Mouse (Mus musculus) embryonic fibroblast, embryonic 13.5 days (primary cell): ENCODE measurements around the gene Olfr1447. TPM values are rescaled to one million over a fixed set of nuclear protein-coding genes. Genes with fewer than 3 reads are reported as not detected.

Experiments
- H3K27ac ChIP-seq: 2 replicates; pipeline ENCODE4 v1.5.1; 2012; ENCODE audit warnings: low read length, control low read depth, inconsistent platforms; ENCODE audit not compliant: insufficient read depth
- H3K4me1 ChIP-seq: 2 replicates; pipeline ENCODE4 v1.6.1; 2011; ENCODE audit warnings: low read length; ENCODE audit not compliant: control insufficient read depth, insufficient read depth
- H3K4me3 ChIP-seq: 2 replicates; pipeline ENCODE4 v1.5.1; 2011; ENCODE audit warnings: mild to moderate bottlenecking, control low read depth, low read length; ENCODE audit not compliant: insufficient read depth
- CTCF ChIP-seq: IDR thresholded peaks from 2 replicates; pipeline ENCODE4 v1.5.1; 2011; ENCODE audit warnings: mild to moderate bottlenecking, control low read depth, low read length, moderate library complexity, borderline replicate concordance; ENCODE audit not compliant: insufficient read depth
- POLR2A ChIP-seq: IDR thresholded peaks from 2 replicates; pipeline ENCODE4 v1.6.1; 2011; ENCODE audit warnings: low read depth, mild to moderate bottlenecking, control low read depth, low read length, moderate library complexity
- polyA plus RNA-seq: library from polyadenylated mRNA; stranded (reverse); fragments of >200 nt; gene quantifications from 2 replicates; pipeline ENCODE4 v1.2.4, GENCODE M21; 2011; ENCODE audit warnings: low read depth; ENCODE audit not compliant: missing spikeins, insufficient read length

Olfr1447 gene
- not detected in 2 replicates for polyA plus RNA-seq

DNA sequence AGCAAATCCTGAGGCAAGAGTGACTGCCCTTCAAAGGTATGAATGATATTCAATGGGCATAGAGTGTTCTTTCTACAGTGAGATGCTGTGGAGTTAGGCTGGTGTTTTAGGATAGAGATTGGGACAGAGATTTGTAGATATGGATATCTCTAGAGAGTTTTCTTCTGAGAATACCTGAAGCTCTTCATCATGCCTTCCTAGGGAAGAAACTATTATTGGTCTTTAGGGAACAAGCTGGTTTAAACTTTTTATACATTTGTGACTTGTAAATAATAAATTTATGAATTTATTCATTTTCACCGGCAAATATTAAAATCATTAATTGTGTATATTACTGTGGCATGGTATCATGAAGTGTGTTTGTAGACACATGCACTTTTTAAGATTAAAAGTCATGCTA lies at the start of gene Olfr1447:
Gene Olfr1447, minus strand, starts transcription at position 101 of the 400 bp plus-strand sequence.
- TF ChIP-seq POLR2A: no peak
- TF ChIP-seq CTCF: no peak
- H3K4me3 ChIP-seq: no peak within 1 kb of the TSS
- no peaks in the 10 kb centered on the region for H3K4me1 ChIP-seq
- H3K27ac ChIP-seq: no peak within 1 kb of the TSS

DNA sequence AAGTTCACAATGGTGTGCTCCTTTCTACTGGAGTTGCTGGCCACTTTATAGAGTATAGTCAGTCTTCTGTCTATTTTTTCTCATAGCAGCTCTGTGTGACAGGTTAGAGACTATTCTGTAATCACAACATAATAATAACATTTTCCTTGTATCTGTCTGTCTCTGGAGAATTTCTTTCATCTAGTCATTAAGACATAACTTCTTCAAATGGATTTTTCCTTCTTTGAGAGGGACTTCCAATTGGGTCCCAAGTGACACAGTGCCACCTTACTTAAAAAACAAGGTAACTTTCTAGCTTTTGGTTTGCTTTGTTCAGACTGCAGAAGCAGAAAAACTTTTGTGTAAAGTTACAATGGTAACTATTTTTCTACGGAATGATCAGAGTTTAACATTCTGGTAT lies 46.4 kb upstream of the Olfr1447 start, which contains the start of gene Olfr1450:
Gene Olfr1450, plus strand, starts transcription at position 301 of the 400 bp plus-strand sequence.
- Histone ChIP-seq H3K4me3 (no peak within 1 kb of the TSS), H3K27ac (no peak within 1 kb of the TSS), H3K4me1 (no peaks in the 10 kb centered on the region)
- no peak for TF ChIP-seq CTCF
- TF ChIP-seq POLR2A: no peak

DNA sequence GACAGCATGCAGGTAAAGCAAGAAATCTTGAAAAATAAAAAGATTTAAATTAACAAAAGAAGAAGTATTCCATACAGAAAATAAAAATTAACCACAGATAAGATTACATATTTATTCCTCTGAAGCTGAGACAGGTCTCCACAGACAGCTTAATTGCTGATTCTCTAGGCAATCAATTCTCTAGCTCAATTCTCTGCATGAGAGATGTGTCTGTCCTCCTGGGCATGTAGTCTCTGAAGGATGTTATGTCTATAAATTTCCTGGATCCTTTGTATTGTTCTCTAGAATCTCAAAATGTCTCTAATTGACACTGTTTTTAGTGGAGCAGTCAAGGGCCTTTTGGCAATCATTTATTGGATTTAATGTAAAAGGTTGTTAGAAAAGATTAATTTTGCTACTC lies 27.0 kb upstream of the Olfr1447 start, which contains the start of gene Olfr1449:
Gene Olfr1449, plus strand, starts transcription at position 301 of the 400 bp plus-strand sequence.
- Histone ChIP-seq H3K4me3 (no peak within 1 kb of the TSS), H3K4me1 (no peaks in the 10 kb centered on the region), H3K27ac (no peak within 1 kb of the TSS)
- TF ChIP-seq CTCF (no peak), POLR2A (no peak)

DNA sequence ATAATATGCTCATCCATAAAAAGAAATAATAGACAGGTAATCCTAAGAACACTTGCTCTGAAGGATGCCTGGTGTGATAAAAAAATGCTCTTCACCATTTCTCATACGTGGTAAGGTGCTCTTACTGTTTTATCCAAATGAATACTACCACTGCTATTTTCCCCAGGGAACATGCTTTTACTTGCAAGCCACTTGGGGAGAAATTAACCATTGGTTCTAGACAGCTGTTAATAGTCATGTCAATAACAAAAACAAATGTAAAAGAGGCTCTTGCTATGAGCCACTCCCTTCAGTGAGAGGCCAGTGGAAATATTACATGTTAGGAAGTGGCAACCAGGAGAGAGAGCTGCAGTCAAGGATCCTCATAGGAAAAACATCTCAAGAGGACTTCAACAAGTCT lies 20.8 kb upstream of the Olfr1447 start, which contains the start of gene Olfr1448:
Gene Olfr1448, minus strand, starts transcription at position 101 of the 400 bp plus-strand sequence.
- no peak within 1 kb of the TSS for H3K27ac ChIP-seq
- no peak for TF ChIP-seq CTCF
- no peak for TF ChIP-seq POLR2A

DNA sequence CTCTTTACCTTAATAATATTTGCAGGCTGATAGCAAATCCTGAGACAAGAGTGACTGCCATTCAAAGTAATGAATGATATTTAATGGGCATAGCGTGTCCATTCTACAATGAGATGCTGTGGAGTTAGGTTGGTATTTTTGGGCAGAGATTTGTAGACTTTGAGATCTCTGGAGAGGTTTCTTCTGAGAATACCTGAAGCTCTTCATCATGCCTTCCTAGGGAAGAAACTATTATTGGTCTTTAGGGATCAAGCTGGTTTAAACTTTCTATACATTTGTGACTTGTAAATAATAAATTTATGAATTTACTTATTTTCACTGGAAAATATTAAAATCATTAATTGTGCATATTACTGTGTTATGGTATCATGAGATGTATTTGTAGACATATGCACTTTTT lies 10.1 kb downstream of the Olfr1447 start, which contains the start of gene Olfr1446:
Gene Olfr1446, minus strand, starts transcription at position 101 of the 400 bp plus-strand sequence.
- no peak within 1 kb of the TSS for H3K4me3 ChIP-seq
- TF ChIP-seq CTCF (no peak), POLR2A (no peak)
- H3K27ac ChIP-seq: no peak within 1 kb of the TSS
- H3K4me1 ChIP-seq: no peaks in the 10 kb centered on the region

More for the DNA sequence above, 20.8 kb upstream of the Olfr1447 start, which contains the start of gene Olfr1448:
- no peak within 1 kb of the TSS for H3K4me3 ChIP-seq
- no peaks in the 10 kb centered on the region for H3K4me1 ChIP-seq

DNA sequence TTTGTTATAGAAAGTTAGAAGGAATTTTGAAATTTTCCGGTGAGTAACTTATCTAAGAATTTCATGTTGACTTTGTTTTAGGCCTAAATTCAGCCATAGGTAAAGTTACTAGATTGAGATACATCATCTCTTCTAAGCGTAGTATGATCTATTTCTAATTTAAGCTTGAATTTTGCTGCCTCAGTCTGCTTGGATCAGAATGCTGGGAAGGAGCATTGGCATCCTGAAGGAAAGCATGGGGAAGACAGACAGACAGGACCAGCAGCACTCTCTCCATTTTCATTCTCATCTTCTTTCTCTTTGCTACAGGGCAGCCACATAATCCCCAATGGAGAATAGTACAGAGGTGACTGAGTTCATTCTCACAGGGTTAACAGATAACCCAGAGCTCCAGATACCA lies 20.0 kb downstream of the Olfr1447 start, which contains the start of gene Olfr1445:
Gene Olfr1445, plus strand, starts transcription at position 301 of the 400 bp plus-strand sequence.
- H3K27ac ChIP-seq: no peak within 1 kb of the TSS
- no peak for TF ChIP-seq CTCF
- no peaks in the 10 kb centered on the region for H3K4me1 ChIP-seq
- H3K4me3 ChIP-seq: no peak within 1 kb of the TSS

DNA sequence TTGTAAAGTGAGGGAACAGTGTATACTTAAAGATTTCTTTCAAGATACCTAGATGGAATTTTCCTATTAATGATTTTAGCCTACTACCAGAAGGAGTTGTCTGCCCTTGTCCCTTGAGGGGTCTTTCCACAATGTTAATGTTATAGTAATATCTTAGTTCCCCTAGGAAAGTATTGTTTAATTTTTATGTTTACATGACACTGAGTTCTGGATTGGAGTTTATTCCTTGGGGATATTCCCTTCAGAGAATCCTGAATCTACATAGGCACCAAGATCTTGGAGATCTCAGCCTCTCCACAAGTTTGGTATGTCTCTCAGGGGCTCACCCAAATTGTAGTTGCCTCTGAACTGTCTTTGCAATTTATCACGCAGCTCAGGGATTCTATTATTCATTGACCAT lies 46.6 kb downstream of the Olfr1447 start, which contains the start of gene Olfr1444:
Gene Olfr1444, plus strand, starts transcription at position 301 of the 400 bp plus-strand sequence.
- H3K4me1 ChIP-seq: no peaks in the 10 kb centered on the region
- TF ChIP-seq CTCF (no peak), POLR2A (no peak)
- no peak within 1 kb of the TSS for H3K27ac ChIP-seq
- no peak within 1 kb of the TSS for H3K4me3 ChIP-seq

Other genes with a start within 250 kb of the Olfr1447 start
- gene Olfr1442, start 233.3 kb downstream of the Olfr1447 start, polyA plus RNA-seq: not detected in 2 replicates
- gene Olfr1443, start 225.6 kb downstream of the Olfr1447 start, polyA plus RNA-seq: not detected in 2 replicates
- gene Keg1, start 208.0 kb downstream of the Olfr1447 start, polyA plus RNA-seq: not detected in 2 replicates
- 2.9 and 6.0 TPM in 2 replicates for gene Cntf, start 138.1 kb downstream of the Olfr1447 start, polyA plus RNA-seq
- 69.4 and 85.8 TPM in 2 replicates for gene Zfp91, start 107.6 kb downstream of the Olfr1447 start, polyA plus RNA-seq
- gene Lpxn, start 107.5 kb downstream of the Olfr1447 start, polyA plus RNA-seq: 0.38 and 0.83 TPM in 2 replicates
- not detected in 2 replicates for gene Gm5244, start 57.1 kb downstream of the Olfr1447 start, polyA plus RNA-seq
- not detected in 2 replicates for gene Olfr1444, start 46.5 kb downstream of the Olfr1447 start, polyA plus RNA-seq
- gene Olfr1445, start 19.9 kb downstream of the Olfr1447 start, polyA plus RNA-seq: not detected in 2 replicates
- gene Olfr1446, start 10.2 kb downstream of the Olfr1447 start, polyA plus RNA-seq: not detected in 2 replicates
- not detected in 2 replicates for gene Olfr1448, start 20.7 kb upstream of the Olfr1447 start, polyA plus RNA-seq
- not detected in 2 replicates for gene Olfr1449, start 27.1 kb upstream of the Olfr1447 start, polyA plus RNA-seq
- not detected in 2 replicates for gene Olfr1450, start 46.5 kb upstream of the Olfr1447 start, polyA plus RNA-seq
- not detected in 2 replicates for gene Olfr1451, start 91.3 kb upstream of the Olfr1447 start, polyA plus RNA-seq
- gene Olfr1453, start 124.6 kb upstream of the Olfr1447 start, polyA plus RNA-seq: not detected in 2 replicates
- gene Olfr1454, start 156.9 kb upstream of the Olfr1447 start, polyA plus RNA-seq: not detected in 2 replicates
- gene Olfr1457, start 194.1 kb upstream of the Olfr1447 start, polyA plus RNA-seq: not detected in 2 replicates
- not detected in 2 replicates for gene Olfr1458, start 203.0 kb upstream of the Olfr1447 start, polyA plus RNA-seq
- gene Olfr1459, start 245.8 kb upstream of the Olfr1447 start, polyA plus RNA-seq: 0.07 TPM in 1 of 2 replicates, not detected in the other